Mouse (Mus musculus): Measurements from ENCODE around the gene Gm29776. TPM values are rescaled to one million over a fixed set of nuclear protein-coding genes. Genes with fewer than 3 reads are reported as not detected.

Gm29776 gene
- total and polyA plus RNA-seq, 3 experiments = 0.04 TPM; not detected in 2

DNA sequence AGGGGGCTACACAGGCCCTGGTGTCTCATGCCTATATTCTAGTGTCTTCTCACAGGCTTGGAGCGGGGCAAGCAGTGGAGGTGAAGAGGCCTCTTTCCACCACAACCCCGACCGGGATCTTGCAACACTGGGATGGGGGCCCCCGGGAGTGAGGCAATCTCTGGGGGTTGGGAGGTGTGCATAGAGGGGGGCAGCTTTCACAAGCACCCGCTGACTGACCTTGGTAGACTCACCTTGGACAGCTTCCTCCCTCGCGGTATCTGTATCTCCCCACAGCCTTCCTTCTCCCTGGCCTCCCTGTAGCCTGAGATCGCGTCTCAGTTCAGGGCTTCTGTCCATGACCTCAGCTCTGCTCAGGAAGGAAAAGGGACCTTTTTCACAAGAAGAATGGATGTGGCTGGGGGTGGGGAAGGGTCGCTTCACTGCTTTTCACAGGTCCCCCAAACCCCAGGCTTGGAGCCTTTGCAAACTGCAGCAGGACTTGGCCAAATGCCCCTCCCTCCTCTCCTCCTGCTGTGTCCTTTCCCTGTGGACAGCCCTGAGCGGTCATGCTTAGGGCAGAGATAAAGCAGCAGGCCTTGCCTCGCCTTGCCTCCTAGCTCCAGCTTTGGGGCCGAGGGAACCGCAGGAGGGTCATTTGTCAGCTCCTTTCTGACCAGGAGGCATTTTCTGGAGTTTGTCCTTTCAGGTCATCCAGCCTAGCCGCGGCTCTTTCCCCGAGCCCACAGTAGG is 8.1 kb upstream of the Gm29776 start:
- H3K9ac ChIP-seq (ENCODE audit: low read depth, low read length) = no peak overlapping the region
- DNase-seq = no peak
- no peak overlapping the region for H3K27ac ChIP-seq
- H3K36me3 ChIP-seq (ENCODE audit: control insufficient read depth, insufficient read depth, low read length) = no peaks in the 10 kb centered on the region
- TF ChIP-seq CTCF (IDR thresholded peaks at IDR 0.05) (no peak), EP300 (IDR thresholded peaks at IDR 0.05; ENCODE audit: insufficient read depth, low read depth, low read length) (no peak), POLR2A (IDR thresholded peaks at IDR 0.05; ENCODE audit: insufficient read depth, low read depth, low read length) (no peak)
- 44% methylated on average over 17 of the region's 17 CpGs for WGBS
- H3K79me2 ChIP-seq (replicated peaks; ENCODE audit: control insufficient read depth, insufficient read depth, low read length) = no peaks in the 10 kb centered on the region
- no peaks in the 10 kb centered on the region for H3K4me1 ChIP-seq (ENCODE audit: control insufficient read depth, insufficient read depth, low read length)
- intact Hi-C loops (cut with DNase I) = no loop called here
- no peaks in the 10 kb centered on the region for H3K27me3 ChIP-seq (ENCODE audit: control insufficient read depth, insufficient read depth, low read length)
- H3K4me3 ChIP-seq = no peak overlapping the region

DNA sequence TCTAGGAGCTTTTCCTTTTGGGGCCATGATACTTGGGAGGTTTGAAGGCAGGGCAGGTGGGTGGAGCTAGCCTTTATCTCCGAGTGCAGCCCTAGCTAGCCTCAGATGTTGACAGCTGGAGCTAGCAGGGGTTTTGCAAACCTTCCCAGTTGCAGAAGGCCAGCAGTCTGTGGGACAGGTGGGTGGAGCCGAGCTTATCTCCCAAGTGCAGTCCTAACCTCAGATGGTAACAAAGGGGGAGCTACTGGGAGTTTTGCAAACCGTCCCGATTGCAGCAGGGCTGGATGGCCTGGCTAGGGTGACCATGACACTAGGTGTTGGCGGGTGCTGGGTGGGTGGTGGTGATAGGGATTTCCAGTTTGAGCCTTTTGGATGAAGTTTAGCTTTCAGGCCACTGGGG is 7.2 kb upstream of the Gm29776 start:
- intact Hi-C loops (cut with DNase I) = no loop called here
- H3K9ac ChIP-seq (ENCODE audit: low read depth, low read length) = no peak overlapping the region
- 37% methylated on average over 5 of the region's 5 CpGs for WGBS
- no peaks in the 10 kb centered on the region for H3K79me2 ChIP-seq (replicated peaks; ENCODE audit: control insufficient read depth, insufficient read depth, low read length)
- peaks cover 1% of the 10 kb centered on the region; the same call in 1 of the 2 replicates for H3K4me1 ChIP-seq (ENCODE audit: control insufficient read depth, insufficient read depth, low read length)
- no peak overlapping the region for H3K27ac ChIP-seq
- H3K27me3 ChIP-seq (ENCODE audit: control insufficient read depth, insufficient read depth, low read length) = no peaks in the 10 kb centered on the region
- DNase-seq = peak in 1 of 2 experiments; percentile 23
- no peak overlapping the region for H3K4me3 ChIP-seq
- H3K36me3 ChIP-seq (ENCODE audit: control insufficient read depth, insufficient read depth, low read length) = no peaks in the 10 kb centered on the region
- no peak for TF ChIP-seq POLR2A (IDR thresholded peaks at IDR 0.05; ENCODE audit: insufficient read depth, low read depth, low read length)
- TF ChIP-seq CTCF (IDR thresholded peaks at IDR 0.05) = no peak
- no peak for TF ChIP-seq EP300 (IDR thresholded peaks at IDR 0.05; ENCODE audit: insufficient read depth, low read depth, low read length)

DNA sequence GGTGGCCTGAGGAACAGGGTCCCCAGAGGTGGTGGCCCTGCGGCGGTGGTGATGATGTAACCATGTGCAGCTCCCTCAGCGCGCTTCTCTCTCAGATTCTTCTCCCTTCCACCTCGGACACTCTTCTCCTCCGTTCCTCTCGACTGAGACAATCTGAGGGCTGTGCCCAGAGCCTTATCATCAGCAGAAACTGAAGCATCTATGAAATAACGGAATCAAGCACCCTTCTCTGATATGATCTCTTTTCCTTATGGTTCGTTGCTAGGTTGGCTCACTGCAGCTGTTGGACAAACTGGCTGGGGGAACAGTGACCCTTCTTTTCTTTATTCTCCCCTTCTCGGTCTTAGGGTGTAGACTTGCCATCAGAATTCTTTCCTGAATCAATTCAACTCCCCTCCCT is 4.6 kb upstream of the Gm29776 start:
- Histone ChIP-seq H3K36me3 (ENCODE audit: control insufficient read depth, insufficient read depth, low read length) (no peaks in the 10 kb centered on the region), H3K27ac (no peak overlapping the region), H3K79me2 (replicated peaks; ENCODE audit: control insufficient read depth, insufficient read depth, low read length) (no peaks in the 10 kb centered on the region), H3K4me3 (no peak overlapping the region), H3K4me1 (ENCODE audit: control insufficient read depth, insufficient read depth, low read length) (peaks cover 1% of the 10 kb centered on the region; the same call in 1 of the 2 replicates), H3K9ac (ENCODE audit: low read depth, low read length) (no peak overlapping the region), H3K27me3 (ENCODE audit: control insufficient read depth, insufficient read depth, low read length) (no peaks in the 10 kb centered on the region)
- 46% methylated on average over 10 of the region's 10 CpGs for WGBS
- no peak for TF ChIP-seq CTCF (IDR thresholded peaks at IDR 0.05)
- TF ChIP-seq EP300 (IDR thresholded peaks at IDR 0.05; ENCODE audit: insufficient read depth, low read depth, low read length) = no peak
- no peak for TF ChIP-seq POLR2A (IDR thresholded peaks at IDR 0.05; ENCODE audit: insufficient read depth, low read depth, low read length)
- DNase-seq = no peak
- intact Hi-C loops (cut with DNase I) = no loop called here

DNA sequence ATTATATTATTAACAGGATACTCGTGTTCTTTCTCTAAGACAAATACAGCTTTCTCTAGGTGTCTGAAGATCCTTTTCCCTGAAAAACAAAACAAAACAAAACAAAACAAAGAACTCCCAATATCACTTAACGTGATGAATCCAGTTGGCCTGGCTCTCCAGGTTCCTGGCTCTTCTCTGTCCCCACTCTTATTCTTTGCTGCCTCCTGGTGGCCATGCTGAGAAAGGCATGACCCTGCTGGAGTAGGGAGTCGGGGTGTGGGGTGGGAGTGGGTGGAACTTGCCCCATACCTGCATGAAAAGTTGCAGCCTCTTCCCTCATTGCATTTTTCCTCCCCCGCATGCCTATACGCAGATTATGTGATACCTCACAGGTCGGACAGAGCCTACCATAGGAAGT is 2.7 kb upstream of the Gm29776 start:
- intact Hi-C loops (cut with DNase I) = loop anchor here (1.0 to 2.0 kb wide), 3 partner anchors 32 to 50 kb away; no protein-coding TSS in a partner anchor

DNA sequence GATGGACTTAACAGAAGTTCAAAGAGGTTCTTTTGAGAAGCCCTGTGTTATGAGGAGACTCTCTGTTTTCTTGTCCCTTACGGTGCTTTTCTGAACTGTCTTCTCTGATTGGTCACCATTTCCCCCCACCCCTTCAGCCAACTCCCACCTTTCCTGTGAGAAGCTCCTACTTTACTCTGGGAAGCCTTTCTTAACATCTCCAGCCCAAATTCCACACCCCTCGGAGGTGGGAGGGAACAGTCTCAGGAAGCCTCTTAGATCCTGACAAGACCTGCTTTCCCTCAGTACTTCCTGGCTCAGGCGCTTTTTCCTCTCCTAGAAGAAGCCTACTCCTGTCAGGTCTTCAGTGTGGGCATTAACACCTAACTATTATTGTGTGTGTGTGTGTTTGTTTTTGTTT is 953 bp upstream of the Gm29776 start:
- no peaks in the 10 kb centered on the region for H3K36me3 ChIP-seq (ENCODE audit: control insufficient read depth, insufficient read depth, low read length)
- H3K27ac ChIP-seq = no peak overlapping the region
- intact Hi-C loops (cut with DNase I) = no loop called here
- H3K9ac ChIP-seq (ENCODE audit: low read depth, low read length) = no peak overlapping the region
- TF ChIP-seq EP300 (IDR thresholded peaks at IDR 0.05; ENCODE audit: insufficient read depth, low read depth, low read length) = no peak
- no peak for TF ChIP-seq POLR2A (IDR thresholded peaks at IDR 0.05; ENCODE audit: insufficient read depth, low read depth, low read length)
- TF ChIP-seq CTCF (IDR thresholded peaks at IDR 0.05) = no peak
- peaks cover 1% of the 10 kb centered on the region; the same call in 1 of the 2 replicates for H3K4me1 ChIP-seq (ENCODE audit: control insufficient read depth, insufficient read depth, low read length)
- no peaks in the 10 kb centered on the region for H3K79me2 ChIP-seq (replicated peaks; ENCODE audit: control insufficient read depth, insufficient read depth, low read length)
- DNase-seq = no peak
- H3K4me3 ChIP-seq = no peak overlapping the region
- no peaks in the 10 kb centered on the region for H3K27me3 ChIP-seq (ENCODE audit: control insufficient read depth, insufficient read depth, low read length)
- 43% methylated on average over 3 of the region's 3 CpGs for WGBS

More for the DNA sequence above, 2.7 kb upstream of the Gm29776 start:
- peak; percentile 75 to 84 for DNase-seq
- H3K9ac ChIP-seq (ENCODE audit: low read depth, low read length) = no peak overlapping the region
- no peak overlapping the region for H3K27ac ChIP-seq
- TF ChIP-seq EP300 (IDR thresholded peaks at IDR 0.05; ENCODE audit: insufficient read depth, low read depth, low read length) (peak; percentile 68; the same call in 1 of the 2 replicates), POLR2A (IDR thresholded peaks at IDR 0.05; ENCODE audit: insufficient read depth, low read depth, low read length) (no peak), CTCF (IDR thresholded peaks at IDR 0.05) (peak; percentile 91)
- peaks cover 1% of the 10 kb centered on the region; the same call in 1 of the 2 replicates for H3K4me1 ChIP-seq (ENCODE audit: control insufficient read depth, insufficient read depth, low read length)
- H3K79me2 ChIP-seq (replicated peaks; ENCODE audit: control insufficient read depth, insufficient read depth, low read length) = no peaks in the 10 kb centered on the region
- H3K27me3 ChIP-seq (ENCODE audit: control insufficient read depth, insufficient read depth, low read length) = no peaks in the 10 kb centered on the region
- H3K36me3 ChIP-seq (ENCODE audit: control insufficient read depth, insufficient read depth, low read length) = no peaks in the 10 kb centered on the region
- H3K4me3 ChIP-seq = no peak overlapping the region
- 7% methylated on average over 6 of the region's 6 CpGs for WGBS

DNA sequence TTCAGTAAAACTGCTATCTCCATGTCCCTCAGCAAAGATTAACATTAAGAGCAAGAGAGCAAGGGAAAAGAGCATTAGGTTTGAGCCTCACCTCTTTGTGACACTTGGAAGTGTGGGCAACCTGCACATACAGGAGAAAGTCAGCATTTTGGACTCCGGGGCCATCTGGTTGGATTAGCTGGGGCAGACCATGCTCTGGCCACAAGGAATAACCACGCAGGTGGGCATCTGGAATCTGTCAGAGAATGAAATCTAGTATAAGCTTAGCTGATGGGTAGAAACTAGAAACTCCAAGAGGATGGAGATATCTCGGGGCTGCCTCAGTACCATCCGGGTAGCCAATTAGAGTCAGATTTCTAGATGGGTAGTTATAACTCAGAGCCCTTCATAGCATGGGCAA is 1.9 kb downstream of the Gm29776 start:
- 89% methylated on average over 4 of the region's 4 CpGs for WGBS

More for the DNA sequence above, 1.9 kb downstream of the Gm29776 start:
- DNase-seq = no peak
- no peak overlapping the region for H3K9ac ChIP-seq (ENCODE audit: low read depth, low read length)
- no peak for TF ChIP-seq EP300 (IDR thresholded peaks at IDR 0.05; ENCODE audit: insufficient read depth, low read depth, low read length)
- TF ChIP-seq CTCF (IDR thresholded peaks at IDR 0.05) = no peak
- TF ChIP-seq POLR2A (IDR thresholded peaks at IDR 0.05; ENCODE audit: insufficient read depth, low read depth, low read length) = no peak
- no peaks in the 10 kb centered on the region for H3K79me2 ChIP-seq (replicated peaks; ENCODE audit: control insufficient read depth, insufficient read depth, low read length)
- no peak overlapping the region for H3K4me3 ChIP-seq
- no peaks in the 10 kb centered on the region for H3K27me3 ChIP-seq (ENCODE audit: control insufficient read depth, insufficient read depth, low read length)
- intact Hi-C loops (cut with DNase I) = no loop called here
- no peaks in the 10 kb centered on the region for H3K36me3 ChIP-seq (ENCODE audit: control insufficient read depth, insufficient read depth, low read length)
- no peak overlapping the region for H3K27ac ChIP-seq
- peaks cover 1% of the 10 kb centered on the region; the same call in 1 of the 2 replicates for H3K4me1 ChIP-seq (ENCODE audit: control insufficient read depth, insufficient read depth, low read length)
